Comparison of ENCODE assay signal across 9 mouse cellular contexts in the genomic region with DNA sequence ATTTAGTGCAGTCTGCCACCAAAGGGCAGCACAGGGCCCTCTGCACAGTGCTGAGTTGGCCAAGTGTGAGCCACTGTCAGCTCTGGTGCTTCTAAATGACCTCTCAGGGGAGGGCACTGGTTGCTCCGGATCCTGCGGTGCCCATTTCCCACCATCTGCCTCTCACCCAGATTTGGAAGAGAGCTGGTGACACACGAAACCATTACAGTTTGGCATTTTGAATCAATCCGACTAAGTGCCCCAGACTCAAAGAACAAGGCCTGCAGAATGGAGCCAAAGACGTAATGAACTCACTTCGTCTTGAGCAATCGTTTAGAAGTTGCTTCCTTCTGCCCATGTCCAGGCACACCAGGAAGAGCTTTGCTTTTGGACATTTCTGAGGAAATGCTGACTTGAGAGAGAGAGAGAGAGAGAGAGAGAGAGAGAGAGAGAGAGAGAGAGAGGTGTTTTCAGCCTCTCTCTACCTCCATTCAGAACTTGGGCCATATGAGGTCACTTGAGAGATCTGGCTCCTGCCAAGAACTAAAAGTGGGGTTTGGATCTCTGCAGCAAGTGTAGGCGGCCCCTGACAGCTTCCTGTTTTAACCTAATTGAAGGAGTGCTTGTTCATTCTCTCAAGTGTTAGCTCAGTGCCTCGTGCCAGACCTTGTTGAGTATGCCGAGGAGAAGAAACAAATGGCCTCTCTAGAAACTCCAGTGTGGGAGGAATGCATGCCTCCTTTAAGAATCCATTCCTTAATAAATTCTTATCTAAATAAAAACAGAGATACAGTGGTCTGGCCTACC. TPM values are rescaled to one million over a fixed set of nuclear protein-coding genes. Genes with fewer than 3 reads are reported as not detected.
DNase-seq lines count a peak whose midpoint lies in the region; ATAC-seq lines count a peak whose summit lies in the region.
"Had no signal": no experiment of that assay in that cellular context is flagged by ENCODE, and none has a peak within 500 bp of the region (broad histone marks: within the 10 kb centered on the region; RNA-seq: fewer than 3 reads in every experiment).

No protein-coding gene starts in this region.

- ATAC-seq in CD4-positive, CD25-positive, alpha-beta regulatory T cell, adult 4 months: no peak
- peak; percentile 38; the same call in 1 of the 2 replicates for ATAC-seq in heart, embryonic 16.5 days (replicated peaks; ENCODE audit: extremely low read depth, insufficient read depth, low FRiP score)

- no peak overlapping the region for H3K4me2 ChIP-seq in heart, embryonic 16.5 days (ENCODE audit: low read depth, low read length)
- H3K4me2 ChIP-seq: embryonic facial prominence, embryonic 15.5 days had no signal

- H3K4me3 ChIP-seq in heart, embryonic 16.5 days (ENCODE audit: low read length): no peak overlapping the region
- H3K4me3 ChIP-seq in macrophage (ENCODE audit: inconsistent target): no peak overlapping the region
- H3K4me3 ChIP-seq: embryonic facial prominence, embryonic 15.5 days had no signal

- H3K9ac ChIP-seq in heart, embryonic 16.5 days (ENCODE audit: low read length): no peak overlapping the region
- H3K9ac ChIP-seq: embryonic facial prominence, embryonic 15.5 days had no signal

- H3K36me3 ChIP-seq in heart, embryonic 16.5 days (ENCODE audit: control insufficient read depth, insufficient read depth): no peaks in the 10 kb centered on the region
- H3K36me3 ChIP-seq in macrophage (ENCODE audit: inconsistent target): no peaks in the 10 kb centered on the region
- H3K36me3 ChIP-seq: embryonic facial prominence, embryonic 15.5 days had no signal

- no peaks in the 10 kb centered on the region for H3K79me2 ChIP-seq in macrophage (ENCODE audit: inconsistent target)

- peak overlapping the region; percentile 14 for H3K27ac ChIP-seq in heart, embryonic 16.5 days (ENCODE audit: low read length)
- H3K27ac ChIP-seq in macrophage: peak overlapping the region; percentile 57
- H3K27ac ChIP-seq: embryonic facial prominence, embryonic 15.5 days had no signal

- H3K9me3 ChIP-seq in heart, embryonic 16.5 days (replicated peaks; ENCODE audit: control insufficient read depth, low read length): no peaks in the 10 kb centered on the region
- H3K9me3 ChIP-seq: embryonic facial prominence, embryonic 15.5 days had no signal

- WGBS in heart, embryonic 16.5 days: 50% methylated on average over 10 of the region's 10 CpGs
- 45% methylated on average over 7 of the region's 10 CpGs for WGBS in macrophage (ENCODE audit: missing documents)

- peaks cover 27% of the 10 kb centered on the region for H3K4me1 ChIP-seq in heart, embryonic 16.5 days (ENCODE audit: control insufficient read depth, insufficient read depth, low read length)

- peak; percentile 24 for DNase-seq in CD4-positive, CD25-positive, alpha-beta regulatory T cell, adult 2 months (ENCODE audit: low read depth, low spot score)
- peak; percentile 31 to 34 for DNase-seq in left cerebral cortex, adult 9 months (ENCODE audit: low spot score in 2 of 2)
- DNase-seq in left cerebral cortex, postnatal 10 days (ENCODE audit: extremely low spot score in 1 of 2, low spot score in 2 of 2): no peak
- DNase-seq in adrenal gland, postnatal 36 days: no peak
- no peak for DNase-seq in urinary bladder, postnatal 4 days (ENCODE audit: low spot score in 2 of 2)

- H3K27me3 ChIP-seq in heart, embryonic 16.5 days (ENCODE audit: control insufficient read depth, insufficient read depth, low read length): no peaks in the 10 kb centered on the region
- H3K27me3 ChIP-seq: embryonic facial prominence, embryonic 15.5 days had no signal

- intact Hi-C loops in left cerebral cortex, postnatal 10 days (cut with DNase I): no loop called here

RNA-seq across cellular contexts. Expression of a gene that starts 28.5 kb away (rescaled TPM):
- polyA plus RNA-seq in CD4-positive, CD25-positive, alpha-beta regulatory T cell, adult 4 months (2017; shearing (Covaris generic)): 10 to 100 TPM; 12.8 to 19.0 TPM
- 1 to 10 TPM; 1.6 to 2.3 TPM for total RNA-seq in left cerebral cortex, postnatal 10 days (2021)
- polyA plus RNA-seq in heart, embryonic 16.5 days (2015; fragmentation: Nextera tagmentation; extraction: Ambion mirVana): 10.4 and 11.9 TPM in 2 replicates
- 10 to 100 TPM in 20 of 26 experiments, 1 to 10 TPM in 6; 5.4 to 50.7 (median 25.3) TPM for total RNA-seq in macrophage (2018; cell fraction: chromatin; rRNA removed)
- total RNA-seq in macrophage (2018; cell fraction: cytosol; rRNA removed): 10 to 100 TPM in 1 of 26 experiments, 1 to 10 TPM in 25; 4.8 to 10.5 (median 8.2) TPM
- 10 to 100 TPM in 16 of 26 experiments, 1 to 10 TPM in 10; 4.6 to 39.8 (median 12.7) TPM for total RNA-seq in macrophage (2018; cell fraction: nucleus; rRNA removed)
- polyA plus RNA-seq in macrophage (2018): 5.9 to 10.8 TPM (median 6.1 TPM) in 3 replicates
- total RNA-seq in adrenal gland, postnatal 36 days (2021): 10 to 100 TPM in 1 of 2 experiments, 1 to 10 TPM in 1; 8.8 to 10.7 TPM

RNA-seq across cellular contexts. Expression of a gene that starts 31.4 kb away (rescaled TPM):
- 10 to 100 TPM; 19.4 to 43.3 TPM for polyA plus RNA-seq in CD4-positive, CD25-positive, alpha-beta regulatory T cell, adult 4 months (2017; shearing (Covaris generic))
- total RNA-seq in left cerebral cortex, postnatal 10 days (2021): under 1 TPM; 0.10 to 0.30 TPM
- polyA plus RNA-seq in heart, embryonic 16.5 days (2015; fragmentation: Nextera tagmentation; extraction: Ambion mirVana): 0.45 and 0.50 TPM in 2 replicates
- under 1 TPM in 1 of 26 experiments, not detected in 25; 0.41 TPM for total RNA-seq in macrophage (2018; cell fraction: chromatin; rRNA removed)
- under 1 TPM; 0.06 to 0.29 (median 0.13) TPM for total RNA-seq in macrophage (2018; cell fraction: cytosol; rRNA removed)
- total RNA-seq in macrophage (2018; cell fraction: nucleus; rRNA removed): under 1 TPM in 5 of 26 experiments, not detected in 21; 0.16 to 0.30 (median 0.20) TPM
- 0.10 to 0.20 TPM (median 0.14 TPM) in 3 replicates for polyA plus RNA-seq in macrophage (2018)
- total RNA-seq in adrenal gland, postnatal 36 days (2021): under 1 TPM; 0.10 to 0.20 TPM

Comparison
In these comparisons a context has a peak if more than half of its experiments do, and no peak if none do; other contexts are left out.
1. DNase-seq: peak in CD4-positive, CD25-positive, alpha-beta regulatory T cell, adult 2 months (single experiment) and left cerebral cortex, adult 9 months (2 of 2); none in left cerebral cortex, postnatal 10 days (0 of 2), adrenal gland, postnatal 36 days (0 of 2) and urinary bladder, postnatal 4 days (0 of 2).
2. RNA of a gene that starts 31.4 kb away (polyA plus RNA-seq): 19.4 to 43.3 TPM in CD4-positive, CD25-positive, alpha-beta regulatory T cell, adult 4 months; 0.45 to 0.50 TPM in heart, embryonic 16.5 days and 0.10 to 0.20 TPM in macrophage; every median in the first group is over 10 times any median in the second.